Mouse (Mus musculus): ENCODE data around the gene Rai1. TPM values are rescaled to one million over a fixed set of nuclear protein-coding genes. Genes with fewer than 3 reads are reported as not detected.

Rai1 gene
- total and polyA plus RNA-seq, 2 experiments from 2014 or later: 24.9 to 70.0 TPM

GRCm38 (mm10) chr11:60185396-60186231 lies 80.8 kb downstream of the Rai1 start:
- peaks cover 52% of the 10 kb centered on the region for H3K4me1 ChIP-seq (ENCODE audit: insufficient read depth, low read length)
- no peak overlapping the region for H3K4me2 ChIP-seq (ENCODE audit: low read depth, low read length)
- no peak for TF ChIP-seq CTCF (IDR thresholded peaks at IDR 0.05; ENCODE audit: low read depth)

GRCm38 (mm10) chr11:60187070-60187469 lies 82.3 kb downstream of the Rai1 start:
- Histone ChIP-seq H3K27ac (peak overlapping the region; percentile 76; the same call in 1 of the 2 replicates), H3K4me2 (ENCODE audit: low read depth, low read length) (no peak overlapping the region), H3K27me3 (ENCODE audit: insufficient read depth, low read length) (no peaks in the 10 kb centered on the region), H3K9ac (replicated peaks; ENCODE audit: low read length) (no peak overlapping the region), H3K36me3 (ENCODE audit: insufficient read depth, low read length) (peaks cover 35% of the 10 kb centered on the region), H3K4me1 (ENCODE audit: insufficient read depth, low read length) (peaks cover 41% of the 10 kb centered on the region), H3K4me3 (ENCODE audit: low read length) (no peak overlapping the region), H3K9me3 (ENCODE audit: low read length) (no peaks in the 10 kb centered on the region)
- no peak for DNase-seq (ENCODE audit: low spot score)
- no peak for ATAC-seq
- 60% methylated on average over 11 of the region's 11 CpGs for WGBS
- TF ChIP-seq CTCF (IDR thresholded peaks at IDR 0.05; ENCODE audit: low read depth): no peak

More at GRCm38 (mm10) chr11:60185396-60186231, 80.8 kb downstream of the Rai1 start:
- DNase-seq (ENCODE audit: low spot score) (peak; percentile 82), ATAC-seq (peak; percentile 61)
- Histone ChIP-seq H3K27me3 (ENCODE audit: insufficient read depth, low read length) (no peaks in the 10 kb centered on the region), H3K9me3 (ENCODE audit: low read length) (no peaks in the 10 kb centered on the region), H3K27ac (peak overlapping the region; percentile 76), H3K4me3 (ENCODE audit: low read length) (no peak overlapping the region), H3K9ac (replicated peaks; ENCODE audit: low read length) (peak overlapping the region; percentile 39; the same call in 1 of the 2 replicates), H3K36me3 (ENCODE audit: insufficient read depth, low read length) (peaks cover 24% of the 10 kb centered on the region; the same call in 1 of the 2 replicates)
- WGBS: 51% methylated on average over 20 of the region's 20 CpGs

- Histone ChIP-seq H3K9ac (replicated peaks; ENCODE audit: low read length) (no peak overlapping the region), H3K4me1 (ENCODE audit: insufficient read depth, low read length) (peaks cover 28% of the 10 kb centered on the region), H3K4me3 (ENCODE audit: low read length) (no peak overlapping the region), H3K9me3 (ENCODE audit: low read length) (no peaks in the 10 kb centered on the region), H3K4me2 (ENCODE audit: low read depth, low read length) (no peak overlapping the region), H3K27ac (no peak overlapping the region), H3K36me3 (ENCODE audit: insufficient read depth, low read length) (peaks cover 35% of the 10 kb centered on the region), H3K27me3 (ENCODE audit: insufficient read depth, low read length) (no peaks in the 10 kb centered on the region)
- no peak for TF ChIP-seq CTCF (IDR thresholded peaks at IDR 0.05; ENCODE audit: low read depth)
- DNase-seq (ENCODE audit: low spot score) (no peak), ATAC-seq (no peak)
- whole genome bisulfite sequencing: 86% methylated on average over 25 of the region's 25 CpGs
These were observed 83.6 kb downstream of the Rai1 start for GRCm38 (mm10) chr11:60188275-60188853.

GRCm38 (mm10) chr11:60189501-60190040 lies 84.8 kb downstream of the Rai1 start:
- Histone ChIP-seq H3K4me3 (ENCODE audit: low read length) (no peak overlapping the region), H3K4me2 (ENCODE audit: low read depth, low read length) (no peak overlapping the region), H3K4me1 (ENCODE audit: insufficient read depth, low read length) (peaks cover 20% of the 10 kb centered on the region), H3K9me3 (ENCODE audit: low read length) (no peaks in the 10 kb centered on the region), H3K27me3 (ENCODE audit: insufficient read depth, low read length) (no peaks in the 10 kb centered on the region), H3K27ac (no peak overlapping the region), H3K9ac (replicated peaks; ENCODE audit: low read length) (no peak overlapping the region), H3K36me3 (ENCODE audit: insufficient read depth, low read length) (peaks cover 43% of the 10 kb centered on the region)
- ATAC-seq (no peak), DNase-seq (ENCODE audit: low spot score) (no peak)
- WGBS: 61% methylated on average over 21 of the region's 21 CpGs
- TF ChIP-seq CTCF (IDR thresholded peaks at IDR 0.05; ENCODE audit: low read depth): no peak

- no peak for TF ChIP-seq CTCF (IDR thresholded peaks at IDR 0.05; ENCODE audit: low read depth)
- Histone ChIP-seq H3K27ac (no peak overlapping the region), H3K4me2 (ENCODE audit: low read depth, low read length) (no peak overlapping the region), H3K27me3 (ENCODE audit: insufficient read depth, low read length) (no peaks in the 10 kb centered on the region), H3K9ac (replicated peaks; ENCODE audit: low read length) (no peak overlapping the region), H3K4me3 (ENCODE audit: low read length) (no peak overlapping the region), H3K36me3 (ENCODE audit: insufficient read depth, low read length) (peaks cover 43% of the 10 kb centered on the region), H3K9me3 (ENCODE audit: low read length) (no peaks in the 10 kb centered on the region), H3K4me1 (ENCODE audit: insufficient read depth, low read length) (peaks cover 14% of the 10 kb centered on the region)
- 91% methylated on average over 17 of the region's 17 CpGs for WGBS
- no peak for ATAC-seq
- DNase-seq (ENCODE audit: low spot score): no peak
These were observed 85.3 kb downstream of the Rai1 start for GRCm38 (mm10) chr11:60190055-60190641.

- peaks cover 4% of the 10 kb centered on the region; the same call in 1 of the 2 replicates for H3K4me1 ChIP-seq (ENCODE audit: insufficient read depth, low read length)
- WGBS: 72% methylated on average over 6 of the region's 6 CpGs
These were observed 87.7 kb downstream of the Rai1 start for GRCm38 (mm10) chr11:60192534-60192933.

More at GRCm38 (mm10) chr11:60192534-60192933, 87.7 kb downstream of the Rai1 start:
- Histone ChIP-seq H3K27me3 (ENCODE audit: insufficient read depth, low read length) (no peaks in the 10 kb centered on the region), H3K9ac (replicated peaks; ENCODE audit: low read length) (no peak overlapping the region), H3K27ac (no peak overlapping the region), H3K9me3 (ENCODE audit: low read length) (no peaks in the 10 kb centered on the region), H3K4me2 (ENCODE audit: low read depth, low read length) (no peak overlapping the region), H3K4me3 (ENCODE audit: low read length) (no peak overlapping the region), H3K36me3 (ENCODE audit: insufficient read depth, low read length) (peaks cover 35% of the 10 kb centered on the region)
- ATAC-seq (no peak), DNase-seq (ENCODE audit: low spot score) (no peak)
- TF ChIP-seq CTCF (IDR thresholded peaks at IDR 0.05; ENCODE audit: low read depth): no peak
